Mouse (Mus musculus): ENCODE measurements around the gene Cyren. TPM values are rescaled to one million over a fixed set of nuclear protein-coding genes. Genes with fewer than 3 reads are reported as not detected.

The Cyren gene
- polyA plus RNA-seq, 1 experiment from 2014 or later = 7.6 TPM

DNA sequence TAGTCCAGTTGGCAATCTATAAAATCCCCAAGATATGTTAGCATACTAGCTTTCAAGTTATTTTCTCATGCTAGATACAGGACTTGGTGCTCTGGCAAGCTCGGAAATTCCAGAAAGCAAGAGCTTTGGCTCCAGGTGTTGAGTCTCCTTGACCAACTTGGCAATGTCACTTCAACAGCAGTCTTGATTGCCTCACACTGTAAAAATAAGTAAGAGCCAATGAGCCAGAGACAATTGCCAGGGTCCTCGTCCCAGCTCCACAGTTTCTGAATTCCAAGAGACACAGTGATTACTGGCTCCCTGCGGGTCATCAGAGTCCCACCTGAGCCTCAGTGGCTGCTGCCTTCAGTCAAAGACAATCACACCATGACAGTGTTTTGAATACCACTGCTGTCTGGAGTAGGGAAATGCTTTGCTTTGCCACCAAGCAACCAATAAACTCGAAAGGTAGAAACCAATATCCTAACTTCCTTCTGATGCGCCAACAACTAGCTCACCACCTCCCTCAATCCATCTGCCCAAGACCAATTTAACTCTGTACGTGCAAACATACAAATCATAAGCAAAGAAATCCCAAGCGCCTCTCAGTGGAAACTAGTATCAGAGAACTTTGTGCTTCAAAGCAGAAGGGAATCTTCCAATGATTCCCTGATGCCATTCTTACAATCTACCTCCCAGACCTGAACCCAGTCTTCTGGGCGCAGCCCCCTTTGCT, 31.9 kb upstream of the Cyren start:
- Histone ChIP-seq H3K4me2 (peak overlapping the region; percentile 77), H3K4me3 (peak overlapping the region; percentile 66), H3K4me1 (replicated peaks) (peaks cover 26% of the 10 kb centered on the region), H3K36me3 (peaks cover 20% of the 10 kb centered on the region), H3K27me3 (no peaks in the 10 kb centered on the region), H3K27ac (peak overlapping the region; percentile 87), H3K9me3 (replicated peaks) (no peaks in the 10 kb centered on the region), H3K9ac (peak overlapping the region; percentile 59)
- whole genome bisulfite sequencing = 38% methylated on average over 8 of the region's 8 CpGs
- ATAC-seq (replicated peaks; ENCODE audit: insufficient number of reproducible peaks, insufficient read depth, low FRiP score, low read depth) = no peak

DNA sequence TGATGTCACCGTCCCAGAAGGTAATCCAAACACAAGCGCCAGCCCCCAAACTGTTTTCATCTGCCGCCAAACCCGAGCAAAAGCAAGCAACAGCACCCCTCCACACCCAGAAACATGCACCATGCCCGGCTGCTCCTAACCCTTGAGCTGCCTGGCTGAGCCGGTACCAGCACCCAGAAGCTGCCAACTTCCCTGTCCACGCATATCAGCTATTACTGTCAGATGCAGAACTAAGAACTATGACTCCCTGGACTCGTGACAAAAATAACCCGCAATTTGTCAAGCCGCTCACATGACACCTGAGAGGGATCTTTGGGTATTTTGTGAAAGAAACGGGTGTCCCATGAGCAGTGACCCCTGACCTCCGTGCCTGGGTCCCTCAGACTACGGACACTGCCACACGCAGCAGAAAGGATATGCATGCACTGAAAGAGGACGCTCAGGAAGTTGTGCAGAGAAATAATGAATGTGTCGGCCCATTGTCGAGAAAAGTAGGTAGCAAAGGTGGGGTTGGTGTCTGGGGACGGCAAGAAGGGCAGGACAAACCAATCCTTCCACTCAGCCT, 29.9 kb upstream of the Cyren start:
- Histone ChIP-seq H3K4me1 (replicated peaks) (peaks cover 44% of the 10 kb centered on the region), H3K4me3 (no peak overlapping the region), H3K9ac (no peak overlapping the region), H3K9me3 (replicated peaks) (no peaks in the 10 kb centered on the region), H3K27me3 (no peaks in the 10 kb centered on the region), H3K4me2 (no peak overlapping the region), H3K27ac (no peak overlapping the region), H3K36me3 (peaks cover 25% of the 10 kb centered on the region)
- WGBS = 71% methylated on average over 18 of the region's 18 CpGs
- no peak for ATAC-seq (replicated peaks; ENCODE audit: insufficient number of reproducible peaks, insufficient read depth, low FRiP score, low read depth)

DNA sequence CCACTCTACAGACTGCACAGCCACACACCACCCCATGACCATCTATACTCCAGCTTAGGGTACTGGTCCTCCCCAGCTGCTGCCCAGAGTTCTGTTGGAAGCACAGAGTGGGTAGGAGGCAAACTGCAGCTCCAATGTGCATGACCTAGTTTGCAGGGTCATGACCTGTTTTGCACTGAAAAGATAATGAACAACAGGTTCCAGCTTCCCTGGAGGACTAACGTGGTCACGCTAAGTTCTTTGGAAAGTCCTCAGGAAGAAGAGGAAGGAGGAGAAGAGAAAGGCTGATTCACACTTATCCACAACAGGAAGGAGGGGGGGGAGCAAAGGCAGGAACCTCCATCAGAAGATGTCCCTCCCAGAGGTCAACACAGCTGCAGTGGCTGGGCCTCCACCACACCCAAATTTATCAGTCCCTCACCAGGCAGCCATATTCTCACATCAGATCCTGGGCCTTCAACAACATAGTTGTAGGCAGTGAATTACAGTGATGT, 29.3 kb upstream of the Cyren start:
- Histone ChIP-seq H3K4me3 (no peak overlapping the region), H3K9ac (no peak overlapping the region), H3K9me3 (replicated peaks) (no peaks in the 10 kb centered on the region), H3K27me3 (no peaks in the 10 kb centered on the region), H3K4me1 (replicated peaks) (peaks cover 50% of the 10 kb centered on the region), H3K4me2 (no peak overlapping the region), H3K36me3 (peaks cover 25% of the 10 kb centered on the region), H3K27ac (no peak overlapping the region)
- WGBS = 46% methylated on average over 2 of the region's 2 CpGs
- ATAC-seq (replicated peaks; ENCODE audit: insufficient number of reproducible peaks, insufficient read depth, low FRiP score, low read depth) = no peak

DNA sequence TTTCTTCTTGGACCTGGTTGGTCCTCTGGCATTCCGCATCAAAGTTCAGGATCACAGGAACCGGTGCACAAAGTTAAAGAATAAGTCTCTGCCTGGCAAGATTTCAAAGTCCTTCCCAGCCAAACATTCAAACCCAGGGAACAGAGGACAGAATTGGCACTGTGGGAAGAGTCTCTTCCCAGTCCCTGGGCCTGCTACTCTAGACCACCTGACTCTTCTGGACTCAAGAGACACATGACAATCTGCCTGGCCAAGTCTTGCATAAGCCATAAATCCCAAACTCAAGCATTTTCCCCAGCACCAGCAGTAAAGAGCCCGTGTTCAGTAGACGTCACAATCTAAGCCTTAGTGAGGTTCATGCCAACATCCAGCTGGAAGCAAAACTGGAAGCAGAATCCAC, 28.8 kb upstream of the Cyren start:
- peaks cover 27% of the 10 kb centered on the region for H3K36me3 ChIP-seq
- no peak overlapping the region for H3K9ac ChIP-seq
- ATAC-seq (replicated peaks; ENCODE audit: insufficient number of reproducible peaks, insufficient read depth, low FRiP score, low read depth) = no peak
- H3K9me3 ChIP-seq (replicated peaks) = no peaks in the 10 kb centered on the region
- H3K4me3 ChIP-seq = no peak overlapping the region
- 92% methylated on average over 4 of the region's 4 CpGs for WGBS
- no peak overlapping the region for H3K4me2 ChIP-seq
- no peak overlapping the region for H3K27ac ChIP-seq
- no peaks in the 10 kb centered on the region for H3K27me3 ChIP-seq
- H3K4me1 ChIP-seq (replicated peaks) = peaks cover 55% of the 10 kb centered on the region

DNA sequence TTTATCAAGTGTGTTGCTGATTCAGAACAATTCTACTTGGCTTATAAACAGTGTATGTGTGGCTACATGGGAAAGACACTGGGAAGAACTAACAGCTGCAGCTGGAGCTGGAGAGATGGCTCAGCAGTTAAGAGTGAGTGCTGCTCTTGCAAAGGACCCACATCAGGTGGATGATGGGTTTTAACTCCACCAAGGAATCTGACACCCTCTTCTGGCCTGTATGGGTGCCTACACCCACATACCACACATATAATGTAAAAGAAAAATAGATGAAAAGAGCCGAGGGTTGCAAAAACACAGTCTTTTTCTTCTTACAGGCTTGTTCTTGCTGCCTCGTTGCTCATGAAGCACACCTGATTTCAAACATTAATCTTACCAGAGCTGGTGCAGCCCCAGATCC, 28.3 kb upstream of the Cyren start:
- ATAC-seq (replicated peaks; ENCODE audit: insufficient number of reproducible peaks, insufficient read depth, low FRiP score, low read depth) = no peak
- Histone ChIP-seq H3K9ac (no peak overlapping the region), H3K4me3 (no peak overlapping the region), H3K4me1 (replicated peaks) (peaks cover 55% of the 10 kb centered on the region), H3K27me3 (no peaks in the 10 kb centered on the region), H3K27ac (no peak overlapping the region), H3K4me2 (no peak overlapping the region), H3K36me3 (peaks cover 32% of the 10 kb centered on the region), H3K9me3 (replicated peaks) (no peaks in the 10 kb centered on the region)
- WGBS = 73% methylated on average over 2 of the region's 2 CpGs

DNA sequence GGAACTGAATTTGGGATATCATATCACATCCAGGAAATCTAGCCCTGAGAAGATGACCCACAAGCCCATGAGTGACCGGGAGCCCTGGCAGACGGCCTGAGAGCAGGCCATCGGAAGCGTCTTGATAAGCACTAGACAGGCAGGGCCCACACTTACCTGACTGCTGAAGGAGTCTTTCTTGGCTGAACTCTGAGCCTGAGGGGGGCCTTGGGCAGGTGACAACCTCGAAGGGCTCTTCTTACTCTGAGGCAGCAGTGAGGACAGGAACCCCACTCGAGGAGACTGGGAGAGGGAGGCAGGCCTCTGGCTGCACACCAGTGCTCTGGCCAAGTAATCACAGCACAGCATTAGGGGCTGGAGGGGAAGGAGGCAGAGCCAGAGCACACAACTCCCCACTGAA, 26.5 kb upstream of the Cyren start:
- H3K27ac ChIP-seq = peak overlapping the region; percentile 52
- WGBS = 41% methylated on average over 6 of the region's 6 CpGs
- peak overlapping the region; percentile 37 for H3K4me2 ChIP-seq
- H3K36me3 ChIP-seq = peaks cover 38% of the 10 kb centered on the region
- H3K4me3 ChIP-seq = no peak overlapping the region
- H3K4me1 ChIP-seq (replicated peaks) = peaks cover 61% of the 10 kb centered on the region
- H3K9ac ChIP-seq = no peak overlapping the region
- no peaks in the 10 kb centered on the region for H3K27me3 ChIP-seq
- no peaks in the 10 kb centered on the region for H3K9me3 ChIP-seq (replicated peaks)
- no peak for ATAC-seq (replicated peaks; ENCODE audit: insufficient number of reproducible peaks, insufficient read depth, low FRiP score, low read depth)

GRCm38 (mm10) chr6:34903851-34904250, 26.0 kb upstream of the Cyren start:
- no peaks in the 10 kb centered on the region for H3K27me3 ChIP-seq
- no peak overlapping the region for H3K9ac ChIP-seq
- H3K4me3 ChIP-seq = no peak overlapping the region
- peaks cover 38% of the 10 kb centered on the region for H3K36me3 ChIP-seq
- no peaks in the 10 kb centered on the region for H3K9me3 ChIP-seq (replicated peaks)
- peak overlapping the region; percentile 52 for H3K27ac ChIP-seq
- H3K4me1 ChIP-seq (replicated peaks) = peaks cover 62% of the 10 kb centered on the region
- peak overlapping the region; percentile 37 for H3K4me2 ChIP-seq
- ATAC-seq (replicated peaks; ENCODE audit: insufficient number of reproducible peaks, insufficient read depth, low FRiP score, low read depth) = peak; percentile 37; the same call in 1 of the 2 replicates
- WGBS = 33% methylated on average over 10 of the region's 10 CpGs

GRCm38 (mm10) chr6:34903441-34903840, 25.6 kb upstream of the Cyren start:
- H3K4me2 ChIP-seq = peak overlapping the region; percentile 37
- peak overlapping the region; percentile 52 for H3K27ac ChIP-seq
- peaks cover 38% of the 10 kb centered on the region for H3K36me3 ChIP-seq
- ATAC-seq (replicated peaks; ENCODE audit: insufficient number of reproducible peaks, insufficient read depth, low FRiP score, low read depth) = no peak
- no peaks in the 10 kb centered on the region for H3K9me3 ChIP-seq (replicated peaks)
- H3K4me3 ChIP-seq = no peak overlapping the region
- 58% methylated on average over 5 of the region's 5 CpGs for WGBS
- no peak overlapping the region for H3K9ac ChIP-seq
- peaks cover 59% of the 10 kb centered on the region for H3K4me1 ChIP-seq (replicated peaks)
- H3K27me3 ChIP-seq = no peaks in the 10 kb centered on the region

DNA sequence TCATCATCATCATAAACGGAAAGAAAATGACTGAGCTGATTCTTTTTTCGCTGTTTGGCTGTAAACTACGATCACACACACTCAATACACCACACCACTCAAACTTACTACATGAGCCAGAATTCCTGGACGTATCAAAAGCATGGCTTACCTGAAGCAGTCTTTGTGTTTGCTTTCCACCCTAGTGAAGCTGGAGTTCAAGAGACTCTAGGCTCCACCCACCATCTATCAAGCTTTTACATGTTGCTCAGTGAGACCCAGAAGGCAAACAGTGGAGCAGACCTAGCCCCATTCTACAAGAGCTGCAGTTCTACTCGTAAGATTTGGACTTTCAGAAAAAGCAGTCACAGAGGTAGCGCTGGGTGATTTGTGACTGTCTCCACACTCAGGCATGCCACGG, 24.7 kb upstream of the Cyren start:
- no peaks in the 10 kb centered on the region for H3K9me3 ChIP-seq (replicated peaks)
- H3K4me1 ChIP-seq (replicated peaks) = peaks cover 55% of the 10 kb centered on the region
- no peak for ATAC-seq (replicated peaks; ENCODE audit: insufficient number of reproducible peaks, insufficient read depth, low FRiP score, low read depth)
- H3K27me3 ChIP-seq = no peaks in the 10 kb centered on the region
- no peak overlapping the region; the same call in 1 of the 2 replicates for H3K9ac ChIP-seq
- H3K27ac ChIP-seq = peak overlapping the region; percentile 72
- peaks cover 35% of the 10 kb centered on the region for H3K36me3 ChIP-seq
- H3K4me2 ChIP-seq = peak overlapping the region; percentile 42
- WGBS = 71% methylated on average over 7 of the region's 7 CpGs
- 0 out of 2 replicates have a peak overlapping the region, but pooled peaks have one; percentile 2 for H3K4me3 ChIP-seq

DNA sequence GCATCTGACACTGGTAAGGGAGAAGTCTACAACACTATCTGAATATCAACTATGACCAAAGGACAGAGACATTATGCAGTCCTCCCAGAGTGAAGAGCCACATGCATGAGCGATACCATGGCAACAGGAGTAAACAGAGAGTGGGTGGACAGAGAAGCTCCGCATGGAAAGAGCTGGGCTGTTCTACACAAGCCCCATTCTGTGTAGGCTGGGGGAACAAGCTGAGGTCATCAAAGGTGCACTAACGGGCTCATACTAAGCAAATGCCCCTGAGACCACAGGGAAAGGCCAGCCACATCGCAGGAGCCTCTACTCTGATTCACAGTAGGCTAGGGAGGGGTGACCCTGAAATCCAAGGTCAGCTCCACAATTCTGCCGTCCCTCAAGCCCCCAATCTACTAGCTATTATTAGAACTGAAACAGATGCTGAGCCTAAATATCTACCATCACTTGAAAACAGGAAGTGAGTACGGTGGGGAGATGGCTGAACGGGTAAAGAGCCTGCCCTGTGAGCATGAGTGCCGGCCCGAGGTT, 24.1 kb upstream of the Cyren start:
- H3K4me1 ChIP-seq (replicated peaks) = peaks cover 53% of the 10 kb centered on the region
- H3K27ac ChIP-seq = peak overlapping the region; percentile 72
- peak overlapping the region; percentile 42 for H3K4me2 ChIP-seq
- 28% methylated on average over 9 of the region's 9 CpGs for WGBS
- no peak for ATAC-seq (replicated peaks; ENCODE audit: insufficient number of reproducible peaks, insufficient read depth, low FRiP score, low read depth)
- peaks cover 33% of the 10 kb centered on the region for H3K36me3 ChIP-seq
- H3K9ac ChIP-seq = no peak overlapping the region; the same call in 1 of the 2 replicates
- 0 out of 2 replicates have a peak overlapping the region, but pooled peaks have one; percentile 2 for H3K4me3 ChIP-seq
- H3K9me3 ChIP-seq (replicated peaks) = no peaks in the 10 kb centered on the region
- no peaks in the 10 kb centered on the region for H3K27me3 ChIP-seq

- H3K9me3 ChIP-seq (replicated peaks) = no peaks in the 10 kb centered on the region
- no peak for ATAC-seq (replicated peaks; ENCODE audit: insufficient number of reproducible peaks, insufficient read depth, low FRiP score, low read depth)
- WGBS = 61% methylated on average over 2 of the region's 2 CpGs
- no peak overlapping the region for H3K27ac ChIP-seq
- H3K4me2 ChIP-seq = no peak overlapping the region
- peaks cover 49% of the 10 kb centered on the region for H3K4me1 ChIP-seq (replicated peaks)
- no peak overlapping the region for H3K4me3 ChIP-seq
- H3K36me3 ChIP-seq = peaks cover 35% of the 10 kb centered on the region
- no peaks in the 10 kb centered on the region for H3K27me3 ChIP-seq
- no peak overlapping the region for H3K9ac ChIP-seq
Observed at GRCm38 (mm10) chr6:34900990-34901389, 23.1 kb upstream of the Cyren start.
